ENCODE assay signal across 12 mouse cellular contexts in the genomic region with DNA sequence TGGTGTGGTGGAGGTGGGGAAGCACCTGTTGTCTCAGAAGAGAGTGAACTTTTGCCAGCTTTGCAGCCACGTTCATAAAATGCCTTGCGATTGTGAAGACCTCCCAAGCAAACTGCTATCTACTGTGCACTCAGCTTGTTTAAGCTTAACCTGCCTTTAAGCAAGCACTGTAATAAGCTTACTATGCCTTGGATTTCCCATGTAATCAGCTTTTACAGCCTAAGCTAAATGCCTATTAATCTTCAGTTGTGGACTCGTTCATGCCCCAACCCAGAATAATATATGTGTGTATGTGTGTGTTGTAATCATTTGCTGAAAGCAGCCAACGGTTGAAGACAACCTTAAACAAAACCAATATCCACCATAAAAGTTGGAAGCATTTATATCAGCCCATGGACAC.
"Had no signal": no experiment of that assay in that cellular context is flagged by ENCODE, and none has a peak within 500 bp of the region (broad histone marks: within the 10 kb centered on the region; RNA-seq: fewer than 3 reads in every experiment).

No protein-coding gene starts in this region.

- DNase-seq: left cerebral cortex, postnatal 4 days; liver; liver, embryonic 13.5 days; liver, postnatal 0 days; lung, adult 18-20 months; lung, adult 2 months; lung, embryonic 14.5 days; lung, postnatal 10 days; lung, postnatal 14 days; lung, postnatal 36 days; lung, postnatal 4 days; midbrain, embryonic 14.5 days had no signal
